Mouse (Mus musculus): Measurements from ENCODE around the gene Nprl3. TPM values are rescaled to one million over a fixed set of nuclear protein-coding genes. Genes with fewer than 3 reads are reported as not detected.
A peak's percentile ranks its signal among the peaks of the same experiment; 100 is the strongest.
"Not testable (repeated sequence)": the region's sequence is repeated elsewhere in the genome, so short reads cannot be mapped to it uniquely, and the experiment has no call there.

Gene Nprl3
- polyA plus RNA-seq, 1 experiment from 2014 or later: 39.4 TPM

DNA sequence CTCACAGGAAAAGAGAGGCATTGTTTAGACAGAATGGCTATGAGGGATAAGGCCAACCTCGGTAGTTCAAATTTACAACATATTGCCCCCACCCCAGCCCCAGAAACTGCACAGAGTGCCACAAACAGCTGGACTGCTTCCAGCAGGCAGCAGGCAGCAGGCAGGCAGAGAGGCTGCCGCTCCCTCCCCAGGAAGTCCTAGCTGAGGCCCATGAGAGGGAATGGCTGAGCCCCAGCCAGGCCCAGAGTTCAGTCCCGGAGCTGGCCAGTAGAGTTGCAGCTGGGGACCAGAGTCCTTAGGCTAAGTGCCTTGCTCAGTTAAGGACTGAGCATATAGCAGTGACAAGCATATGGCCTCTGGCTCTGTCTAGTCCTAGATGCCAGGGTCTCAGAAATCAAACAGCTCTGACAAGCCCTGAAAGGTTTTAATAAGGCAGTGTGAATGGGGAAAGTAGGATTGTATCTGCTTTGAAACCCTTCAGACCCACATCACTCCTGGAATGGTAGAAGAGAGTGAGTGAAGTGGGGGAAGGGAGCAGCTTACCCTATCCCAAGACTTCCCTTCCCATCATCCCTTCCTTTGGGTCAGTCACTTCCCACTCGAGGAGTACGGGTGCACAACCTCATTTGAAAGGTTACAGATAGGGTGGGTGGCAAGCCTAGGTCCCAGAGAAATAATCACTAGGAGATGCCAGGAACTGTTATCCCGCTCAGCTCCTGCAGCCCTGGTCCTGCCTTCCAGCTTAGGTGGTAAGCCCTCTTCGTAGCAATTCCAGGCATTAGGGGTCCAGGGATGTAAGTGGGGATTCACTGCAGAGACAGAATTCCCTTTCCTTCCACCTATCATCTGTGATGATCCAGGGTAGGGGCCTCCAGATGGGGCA is 42.0 kb downstream of the Nprl3 start:
- no peak for DNase-seq (ENCODE audit: low spot score)

DNA sequence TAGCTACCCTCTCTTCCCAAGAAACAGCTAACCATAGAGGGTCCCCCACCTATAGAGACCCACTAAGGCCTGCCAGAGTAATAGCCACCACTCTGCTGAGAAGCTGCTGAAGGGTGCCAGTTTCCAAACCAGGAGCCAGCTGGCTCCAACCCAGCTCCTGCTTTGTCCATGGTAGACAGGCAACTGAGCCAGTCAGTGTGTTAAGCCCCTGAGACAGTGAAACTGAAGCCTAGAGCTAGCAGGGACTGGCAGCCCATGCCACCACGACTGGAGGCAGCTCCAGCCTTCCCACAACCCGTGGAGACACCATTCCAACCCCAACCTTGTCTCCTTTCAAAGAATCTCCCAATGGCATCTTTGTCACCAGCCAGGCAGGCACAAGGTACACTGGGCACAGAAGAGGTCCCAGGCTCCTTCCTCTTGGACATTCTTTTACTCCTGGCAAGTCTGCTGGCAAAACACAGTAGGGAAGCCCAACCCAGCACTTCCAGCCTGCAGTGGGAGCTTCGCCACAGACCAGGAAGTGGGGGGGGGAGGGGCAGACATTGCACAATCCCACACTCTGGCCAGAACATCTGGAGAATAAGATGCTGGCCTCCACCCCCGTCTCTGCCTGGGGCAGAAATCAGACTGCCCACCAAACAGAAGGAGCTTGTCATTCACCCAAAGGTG is 42.9 kb downstream of the Nprl3 start:
- DNase-seq (ENCODE audit: low spot score): no peak

DNA sequence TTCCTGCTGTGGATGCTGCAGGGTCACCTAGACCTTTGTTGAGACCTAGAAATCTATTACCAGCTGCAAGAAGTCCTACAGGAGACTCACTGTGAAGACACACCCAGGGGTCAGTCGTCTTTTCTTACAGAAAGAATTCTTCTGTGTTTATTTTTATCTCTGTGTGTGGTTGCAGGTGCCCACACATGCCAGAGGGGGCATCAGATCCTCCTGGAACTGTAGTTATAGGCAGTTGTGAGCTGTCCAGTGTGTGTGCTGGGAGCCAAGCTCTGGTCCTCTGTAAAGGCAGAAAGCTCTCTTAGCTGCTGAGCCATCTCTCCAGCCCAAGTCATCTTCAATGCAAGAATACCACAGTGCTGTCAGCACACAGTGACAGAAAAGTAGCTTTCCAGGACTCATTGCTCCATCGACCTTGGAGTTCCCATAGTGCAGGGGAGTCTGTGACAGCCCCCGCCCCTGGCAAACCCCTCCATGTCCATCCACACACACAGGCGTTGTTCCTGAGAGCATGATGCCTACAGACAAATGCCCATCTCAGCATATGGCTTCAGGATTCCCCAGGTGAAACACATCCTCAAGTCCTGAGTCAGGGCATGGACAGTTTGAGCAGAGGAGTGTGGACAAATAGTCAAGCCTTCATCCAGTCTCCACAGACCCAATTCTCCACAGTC is 44.1 kb downstream of the Nprl3 start:
- no peak for DNase-seq (ENCODE audit: low spot score)

DNA sequence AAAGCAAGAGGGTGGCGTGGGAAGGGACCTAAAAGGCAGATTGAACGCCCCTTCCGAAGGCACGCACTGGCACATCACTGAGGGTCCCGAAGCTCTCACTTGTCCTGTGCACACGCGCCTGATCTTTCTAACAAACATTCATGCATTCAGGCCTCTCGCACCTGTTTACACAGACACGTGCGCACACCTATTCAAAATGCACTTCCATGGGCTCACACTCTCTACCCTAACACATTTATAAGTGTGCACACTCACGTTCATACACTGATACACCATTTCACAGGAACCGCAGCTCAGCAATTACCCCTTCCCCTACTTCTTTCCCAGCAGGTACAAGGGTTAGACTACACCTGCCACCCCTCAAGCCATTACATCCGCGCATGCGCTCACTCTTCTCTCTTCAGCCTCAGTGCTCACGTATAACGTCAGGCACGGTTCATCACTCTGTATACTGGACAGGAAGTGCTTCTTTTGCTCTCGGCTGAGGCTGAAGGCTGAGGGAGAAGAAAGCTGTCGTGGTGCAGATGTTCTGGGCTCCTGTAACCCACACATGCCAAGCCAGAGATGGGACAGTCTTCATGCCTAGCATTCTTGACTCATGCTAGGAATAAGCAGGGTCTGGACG is 44.8 kb downstream of the Nprl3 start:
- no peak for DNase-seq (ENCODE audit: low spot score)

DNA sequence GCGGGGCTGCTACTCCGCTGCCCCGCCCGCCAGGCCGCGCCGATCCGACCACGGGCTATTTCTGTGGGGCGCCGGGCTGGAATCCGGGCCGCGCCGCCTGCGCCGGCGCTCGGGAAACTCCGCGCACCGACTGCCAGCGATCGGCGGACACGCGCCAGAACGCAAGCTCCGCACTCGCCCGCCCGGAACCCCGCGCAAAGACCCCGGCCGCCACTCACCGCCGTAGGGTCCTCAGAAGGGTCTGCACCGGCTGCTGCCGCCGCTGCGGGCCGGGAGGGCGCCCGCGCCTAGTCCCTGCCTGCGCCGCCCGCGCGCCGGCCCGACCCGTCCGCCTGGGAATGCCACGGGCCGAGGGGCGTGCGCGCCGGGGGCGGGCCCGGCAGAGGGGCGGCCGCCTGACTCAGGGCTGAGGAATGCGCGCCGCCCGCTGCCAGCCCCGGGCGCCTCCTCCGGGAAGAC is 45.5 kb downstream of the Nprl3 start, which contains the start of gene Rhbdf1:
Gene Rhbdf1 (minus strand): TSS at position 350 of the 459 bp plus-strand sequence.
- no peak for DNase-seq (ENCODE audit: low spot score)

DNA sequence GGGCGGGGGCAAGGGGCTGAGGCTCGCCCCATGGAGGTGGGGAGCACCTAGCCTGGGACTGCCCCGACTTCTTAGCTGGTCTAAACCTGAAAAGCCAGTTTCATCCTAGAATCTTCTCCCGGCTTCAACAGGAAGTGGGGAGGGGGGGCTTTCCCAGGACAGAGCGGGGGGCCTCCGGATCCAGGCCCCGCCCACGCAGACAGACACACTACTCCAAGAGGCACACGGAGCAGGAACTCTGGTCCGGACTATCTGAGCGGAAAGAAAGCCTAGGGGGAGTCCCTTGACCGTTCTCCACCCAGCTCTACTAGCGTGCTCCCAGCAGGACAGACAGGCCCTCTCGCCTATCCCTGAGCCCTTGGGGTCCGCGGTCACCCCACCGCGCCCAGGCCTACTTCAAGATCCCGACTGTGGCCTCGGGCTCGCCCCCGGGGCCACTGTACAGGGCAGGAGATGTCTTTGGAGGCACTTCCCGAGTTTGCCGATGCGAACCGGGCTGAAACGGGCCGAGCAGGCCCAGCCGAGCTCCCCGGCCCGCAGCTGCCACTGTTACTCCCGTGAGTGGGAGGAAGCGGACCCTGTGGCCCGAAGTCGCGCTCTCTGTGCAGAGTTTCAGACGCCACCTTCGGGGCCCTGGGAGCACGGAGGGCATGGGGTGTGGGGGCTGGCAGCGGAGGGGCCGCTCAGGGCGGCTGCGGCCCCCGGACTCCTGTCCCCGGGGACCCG is 46.1 kb downstream of the Nprl3 start:
- DNase-seq (ENCODE audit: low spot score): no peak

DNA sequence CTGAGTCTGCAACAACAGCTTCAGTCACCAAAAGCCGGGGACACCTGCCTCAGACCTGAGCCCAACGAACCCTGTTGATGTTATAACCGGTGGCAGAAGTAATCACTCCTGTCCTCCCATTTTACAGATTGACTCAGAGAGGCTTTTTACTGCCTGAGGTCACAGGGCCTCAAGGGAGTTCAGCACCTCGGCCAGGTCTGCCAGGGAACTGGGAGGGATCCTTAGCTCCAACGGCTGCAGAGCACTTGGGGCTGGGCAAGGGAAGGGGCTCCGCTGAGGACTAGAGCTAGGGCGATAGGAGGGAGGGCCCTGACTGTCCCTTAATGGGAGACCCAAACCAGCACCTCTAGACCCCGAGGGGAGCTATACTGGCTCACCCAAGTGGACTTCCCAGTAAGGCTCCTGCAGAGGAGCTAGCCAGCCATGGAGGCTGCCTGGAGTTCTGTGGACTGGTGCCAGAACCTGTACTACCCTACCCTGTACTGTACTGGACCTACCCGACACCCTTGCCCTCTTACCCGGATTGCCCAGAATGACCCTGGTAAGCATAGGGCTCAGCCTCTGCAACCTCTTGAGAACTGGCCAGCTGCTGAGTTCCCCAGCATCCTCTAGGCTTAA is 46.8 kb downstream of the Nprl3 start:
- DNase-seq (ENCODE audit: low spot score): no peak

DNA sequence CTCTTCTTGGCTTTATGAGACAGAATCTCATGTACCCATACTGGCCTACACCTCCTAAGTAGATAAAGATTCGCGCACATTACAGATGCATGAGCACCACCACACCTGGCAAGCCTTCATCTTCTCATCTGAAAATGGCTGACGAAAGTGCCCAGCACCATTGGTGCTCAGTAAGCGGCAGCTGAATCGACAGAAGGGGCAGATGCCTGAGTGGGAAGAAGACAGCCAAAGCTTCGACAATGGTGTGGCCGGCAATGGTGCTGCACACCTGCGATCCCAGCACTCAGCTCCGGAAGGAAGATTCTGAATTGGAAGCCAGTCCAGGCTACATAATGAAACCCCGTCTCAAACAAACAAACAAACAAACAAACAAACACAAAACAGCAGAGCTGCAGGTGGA is 48.2 kb downstream of the Nprl3 start:
- no peak for DNase-seq (ENCODE audit: low spot score)

DNA sequence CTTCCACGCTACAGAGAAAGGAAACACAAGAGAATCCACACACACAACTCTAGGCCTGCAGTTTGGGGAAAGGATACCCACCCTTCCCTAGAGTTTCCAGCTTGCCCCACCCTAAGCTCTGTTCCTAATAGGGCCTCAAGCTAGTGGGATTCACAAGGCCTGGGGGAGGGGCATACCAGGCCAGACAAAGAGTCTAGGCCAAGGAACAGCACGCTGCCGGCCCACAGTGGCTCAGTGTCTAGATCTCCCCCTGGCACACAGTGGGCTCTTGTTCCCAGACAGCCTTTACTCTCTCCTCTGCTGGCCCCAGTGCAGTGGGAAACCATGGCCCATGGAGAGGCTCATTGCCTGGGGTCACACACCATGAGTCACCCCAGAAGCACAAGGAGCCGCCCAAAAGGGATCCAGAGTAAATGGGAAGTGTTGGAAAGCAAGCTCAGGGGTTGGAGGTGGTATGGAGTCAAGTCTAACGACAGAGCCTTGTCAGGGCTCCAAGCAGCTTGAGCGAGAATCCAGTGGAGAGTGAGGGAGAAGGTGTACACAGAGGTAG is 48.9 kb downstream of the Nprl3 start:
- no peak for DNase-seq (ENCODE audit: low spot score)

DNA sequence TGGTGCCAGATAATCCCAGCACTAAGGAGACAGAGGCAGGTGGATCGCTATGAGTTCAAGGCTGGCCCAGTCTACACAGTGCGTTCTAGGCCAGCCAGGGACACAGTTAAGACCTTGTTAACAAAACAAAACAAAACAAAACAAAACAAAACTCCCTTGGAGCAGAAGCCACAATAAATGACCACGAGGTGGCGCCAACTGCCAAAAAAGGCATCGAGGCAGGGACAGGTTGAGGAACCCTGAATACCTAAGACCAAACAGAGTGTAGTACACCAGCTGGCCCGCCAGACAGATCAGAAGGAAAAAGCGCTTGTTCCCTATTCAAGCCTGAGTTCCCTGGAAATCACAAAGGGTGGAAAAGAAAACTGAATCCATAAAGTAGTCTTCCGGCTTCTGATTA is 50.7 kb downstream of the Nprl3 start:
- DNase-seq (ENCODE audit: low spot score): peak; percentile 83

DNA sequence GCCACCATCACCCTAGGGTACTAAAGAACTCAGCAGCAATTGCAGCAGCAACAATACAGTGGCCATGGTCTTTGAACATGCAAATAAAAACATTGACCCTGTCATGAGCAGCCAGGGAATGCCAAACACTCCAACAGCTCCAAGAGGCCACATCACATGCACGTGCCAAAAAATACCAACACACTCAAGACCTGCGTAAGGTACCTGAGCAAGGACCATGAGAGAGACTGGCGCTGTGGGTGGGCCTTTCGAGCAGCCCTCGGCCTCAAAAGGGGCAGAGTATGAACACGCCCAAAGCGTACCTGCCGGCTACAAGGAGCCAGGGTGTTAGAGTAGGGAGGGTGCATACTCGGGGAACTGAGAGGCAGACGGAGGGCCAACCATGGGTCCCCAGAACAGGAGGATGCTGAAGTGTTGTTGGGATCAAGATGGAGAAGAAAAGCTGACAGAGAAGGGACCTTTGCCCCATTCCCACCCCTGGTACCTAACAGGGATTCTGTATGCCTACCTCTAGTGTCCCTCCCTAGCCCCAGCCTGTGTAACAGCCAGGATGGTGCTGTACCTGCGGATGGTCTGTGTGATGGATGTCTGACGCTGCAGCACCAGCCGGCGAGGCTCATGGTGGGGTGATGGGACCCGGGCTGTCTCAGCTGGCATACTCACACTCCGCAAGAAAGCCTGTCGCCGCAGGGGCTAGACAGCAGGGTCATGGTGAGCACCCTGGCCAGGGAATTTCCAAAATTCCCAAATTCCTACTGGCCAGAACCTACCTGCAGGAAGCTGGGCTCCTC is 51.9 kb downstream of the Nprl3 start:
- DNase-seq (ENCODE audit: low spot score): no peak

DNA sequence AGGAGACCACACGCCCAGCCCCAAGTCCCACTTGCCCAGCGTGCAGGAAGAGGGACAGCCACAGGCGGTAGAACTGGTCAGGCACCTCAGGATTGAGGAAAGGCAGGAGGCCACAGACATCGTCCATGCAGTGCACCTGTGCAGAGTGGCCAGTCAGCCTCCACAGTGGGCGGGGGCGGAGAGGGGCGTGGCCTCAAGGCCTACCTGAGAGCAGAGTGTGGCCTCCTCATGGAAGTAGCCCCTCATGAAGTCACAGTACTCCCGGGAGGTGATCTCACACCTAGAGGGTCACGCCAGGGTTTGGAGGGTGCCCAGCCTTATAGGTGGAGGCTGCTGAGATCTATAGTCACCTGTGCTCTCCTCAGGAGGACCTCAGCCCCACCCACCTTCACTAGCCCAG is 56.9 kb downstream of the Nprl3 start:
- DNase-seq (ENCODE audit: low spot score): no peak

DNA sequence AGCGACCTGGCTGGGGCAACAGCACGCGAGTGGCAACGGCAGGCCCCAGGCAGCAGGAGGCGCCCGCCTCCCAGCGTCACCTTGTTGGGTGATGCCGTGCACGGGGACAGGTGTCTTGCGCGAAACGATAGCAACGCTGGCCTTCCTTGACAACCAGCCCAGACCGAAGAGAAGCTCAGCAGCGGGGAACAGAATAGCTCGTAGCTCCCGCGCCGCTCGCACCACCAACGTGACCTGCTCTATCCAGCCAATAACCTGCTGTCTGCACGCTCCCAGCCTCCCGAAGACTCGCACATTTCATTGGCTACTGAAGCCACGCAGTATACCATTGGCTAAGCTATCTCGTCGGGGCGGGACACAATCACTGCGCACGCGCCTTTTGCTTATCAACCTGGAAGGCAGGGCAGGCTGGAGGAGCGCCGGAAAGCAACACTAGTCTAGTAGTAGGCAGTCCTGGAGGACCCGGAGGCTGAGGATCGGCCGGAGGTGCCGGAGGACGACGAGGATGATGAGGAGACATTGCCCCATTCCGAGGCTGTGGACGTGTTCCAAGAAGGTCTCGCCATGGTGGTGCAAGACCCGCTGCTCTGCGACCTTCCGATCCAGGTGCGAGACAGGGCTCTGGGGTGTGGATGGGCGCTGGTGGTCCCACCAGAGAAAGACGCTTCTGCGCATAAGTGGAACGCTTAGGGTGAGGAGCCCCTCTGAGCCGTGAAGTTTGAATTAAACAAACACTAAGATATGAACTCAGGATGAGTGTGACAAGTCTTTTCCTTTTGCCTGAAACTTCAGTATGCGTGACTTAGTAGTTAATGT is 62.2 kb downstream of the Nprl3 start, which contains the start of gene Snrnp25:
Gene Snrnp25 (plus strand): TSS at position 358 of the 816 bp plus-strand sequence.
- DNase-seq (ENCODE audit: low spot score): peak; percentile 99

DNA sequence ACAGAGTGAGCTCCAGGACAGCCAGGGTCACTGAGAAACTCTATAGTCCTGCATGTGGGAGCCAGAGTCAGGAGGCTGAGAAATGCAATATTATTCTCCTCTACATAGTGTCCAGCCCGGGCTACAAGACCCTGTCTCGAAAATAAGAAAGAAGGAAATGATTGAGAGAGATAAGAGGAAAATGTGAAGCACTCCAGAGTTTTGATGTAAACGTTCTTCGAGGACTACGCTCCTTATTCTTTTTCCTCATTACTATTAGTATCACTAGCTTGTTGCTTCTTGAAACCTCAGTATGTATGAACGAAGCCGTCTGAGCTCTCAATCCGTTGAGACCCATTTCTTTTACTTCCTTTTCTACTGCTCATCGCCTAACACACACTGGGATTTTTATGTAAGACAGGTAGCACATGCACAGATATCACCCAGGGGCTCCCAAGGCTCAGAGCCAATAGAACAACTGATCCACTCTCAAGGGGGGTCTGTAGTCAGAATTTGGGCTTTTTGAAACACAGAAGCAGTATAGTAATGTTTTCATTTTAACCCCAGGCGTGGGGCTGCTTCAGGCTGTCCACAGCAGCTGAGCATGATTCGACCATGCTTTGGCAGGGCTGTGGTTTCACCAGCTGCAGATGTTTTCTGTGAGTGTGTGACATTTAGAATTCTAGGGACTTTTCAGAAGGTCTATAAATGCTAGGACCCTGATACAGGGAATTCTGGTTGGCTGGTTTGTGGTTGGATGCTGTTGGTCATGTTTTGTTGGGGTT is 65.4 kb downstream of the Nprl3 start:
- no peak for DNase-seq (ENCODE audit: low spot score)

DNA sequence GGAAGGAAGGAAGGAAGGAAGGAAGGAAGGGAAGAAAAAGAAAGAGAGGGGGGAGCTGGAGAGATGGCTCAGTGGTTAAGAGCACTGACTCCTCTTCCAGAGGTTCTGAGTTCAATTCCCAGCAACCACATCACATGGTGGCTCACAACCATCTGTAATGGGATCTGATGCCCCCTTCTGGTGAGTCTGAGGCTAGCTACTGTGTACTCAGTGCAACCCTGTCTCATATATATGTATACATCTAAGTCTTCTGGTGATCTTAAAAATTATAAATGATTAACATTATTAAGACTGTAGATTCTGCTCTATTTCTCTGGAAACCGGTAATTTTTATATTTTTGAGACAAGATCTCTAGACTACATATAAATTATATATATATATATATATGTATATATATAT is 66.5 kb downstream of the Nprl3 start:
- not testable (repeated sequence) for DNase-seq (ENCODE audit: low spot score)

DNA sequence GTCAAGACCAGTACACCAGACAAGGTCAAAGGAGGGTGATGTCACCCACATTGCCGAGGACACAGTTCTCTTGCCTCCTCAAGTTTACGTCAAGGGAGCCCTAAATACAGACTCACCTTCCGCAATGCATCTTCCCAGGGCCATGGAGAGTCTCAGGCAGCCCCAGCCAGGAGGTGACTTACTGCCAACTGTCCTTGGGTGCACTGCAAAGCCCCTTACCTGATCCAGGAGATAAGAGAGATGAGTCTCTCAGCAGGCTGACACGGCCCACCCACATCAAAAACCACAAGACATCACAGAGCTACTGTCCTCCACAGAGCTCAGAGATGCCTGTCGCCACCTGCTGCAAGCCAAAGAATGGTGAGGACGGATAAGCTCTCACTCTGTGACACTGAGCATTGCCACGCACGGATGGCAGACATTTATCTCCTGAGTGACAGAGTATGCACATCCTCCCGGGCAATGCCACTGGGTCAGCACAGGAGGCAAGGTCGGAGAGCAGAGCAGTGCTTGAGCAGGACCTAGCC is 67.4 kb downstream of the Nprl3 start, which contains the start of gene Il9r:
Gene Il9r (minus strand): TSS at position 205 of the 527 bp plus-strand sequence.
- peak; percentile 83 for DNase-seq (ENCODE audit: low spot score)

DNA sequence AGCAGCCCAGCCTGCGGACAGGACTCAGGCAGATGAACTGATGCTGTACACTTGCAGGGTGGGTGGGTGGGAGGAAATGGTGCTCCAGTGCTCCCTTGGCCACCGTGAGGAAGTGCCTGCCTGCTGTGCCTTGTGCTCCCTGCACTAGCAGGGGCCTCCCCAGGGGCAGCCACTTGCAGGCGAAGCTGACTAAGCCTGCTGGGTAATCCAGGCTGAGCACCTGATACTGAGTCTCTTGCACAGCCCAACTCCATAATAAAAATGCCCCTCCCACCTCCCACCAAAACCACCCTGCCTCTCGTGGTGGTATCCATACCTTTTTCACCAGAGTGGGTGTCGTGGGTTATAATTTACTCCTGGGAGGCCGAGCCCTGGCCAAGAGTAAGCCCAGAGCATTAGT is 68.3 kb downstream of the Nprl3 start:
- DNase-seq (ENCODE audit: low spot score): peak; percentile 53
